Mouse (Mus musculus) intestine, postnatal 0 days (tissue): ENCODE measurements at regions not wholly inside any gene's neighbourhood (a gene's known extent, or its start where the extent isn't known, plus 50 kb on each side); places are given as distances from the start of the nearest gene placed in this dataset.

ENCODE experiments used
- ATAC-seq: fragments of 200-750 bp; cut with Nextera tagmentation; 2 replicates; pipeline ENCODE4 v1.8.0; 2017; ENCODE audit warnings: mild to moderate bottlenecking, moderate TSS enrichment, moderate library complexity
- H3K27ac ChIP-seq: fragments of 300-500 bp; sonication (generic); 2 replicates; pipeline ENCODE4 v1.5.1; 2014; ENCODE audit warnings: mild to moderate bottlenecking, low read depth, low read length, moderate library complexity
- H3K27me3 ChIP-seq: fragments of 300-500 bp; sonication (generic); replicated peaks from 2 replicates; pipeline ENCODE4 v1.6.1; 2014; ENCODE audit warnings: low read length, mixed read lengths; ENCODE audit not compliant: control insufficient read depth, insufficient read depth
- H3K36me3 ChIP-seq: fragments of 300-500 bp; sonication (generic); 2 replicates; pipeline ENCODE4 v1.6.1; 2014; ENCODE audit warnings: mild to moderate bottlenecking, moderate library complexity; ENCODE audit not compliant: control insufficient read depth, insufficient read depth
- H3K4me1 ChIP-seq: fragments of 300-500 bp; sonication (generic); replicated peaks from 2 replicates; pipeline ENCODE4 v1.6.1; 2014; ENCODE audit warnings: antibody characterized with exemption, low read length, mixed read lengths; ENCODE audit not compliant: control insufficient read depth, insufficient read depth
- H3K4me2 ChIP-seq: fragments of 300-500 bp; sonication (generic); replicated peaks from 2 replicates; pipeline ENCODE4 v1.6.1; 2014; ENCODE audit warnings: low read depth, mild to moderate bottlenecking, moderate library complexity
- H3K4me3 ChIP-seq: fragments of 300-500 bp; sonication (generic); 2 replicates; pipeline ENCODE4 v1.5.1; 2014; ENCODE audit warnings: low read depth, low read length
- H3K9ac ChIP-seq: fragments of 300-500 bp; sonication (generic); 2 replicates; pipeline ENCODE4 v1.6.1; 2014; ENCODE audit warnings: mild to moderate bottlenecking, low read depth, low read length
- H3K9me3 ChIP-seq: fragments of 300-500 bp; sonication (generic); 2 replicates; pipeline ENCODE4 v1.6.1; 2016; ENCODE audit warnings: mixed run types; ENCODE audit not compliant: control insufficient read depth
- CTCF ChIP-seq: sonication (generic); IDR thresholded peaks from 2 replicates; pipeline ENCODE4 v1.5.1; 2016; ENCODE audit warnings: low read depth, mild to moderate bottlenecking, control low read depth, antibody characterized with exemption, moderate library complexity
- WGBS: fragments of 180-500 bp; shearing (Covaris S2); extraction: QIAGEN DNeasy Blood & Tissue Kit; methylation state at CpG from one replicate; pipeline ENCODE4 v1.1.7; 2014; 5-methylcytosine and 5-hydroxymethylcytosine counted together

DNA sequence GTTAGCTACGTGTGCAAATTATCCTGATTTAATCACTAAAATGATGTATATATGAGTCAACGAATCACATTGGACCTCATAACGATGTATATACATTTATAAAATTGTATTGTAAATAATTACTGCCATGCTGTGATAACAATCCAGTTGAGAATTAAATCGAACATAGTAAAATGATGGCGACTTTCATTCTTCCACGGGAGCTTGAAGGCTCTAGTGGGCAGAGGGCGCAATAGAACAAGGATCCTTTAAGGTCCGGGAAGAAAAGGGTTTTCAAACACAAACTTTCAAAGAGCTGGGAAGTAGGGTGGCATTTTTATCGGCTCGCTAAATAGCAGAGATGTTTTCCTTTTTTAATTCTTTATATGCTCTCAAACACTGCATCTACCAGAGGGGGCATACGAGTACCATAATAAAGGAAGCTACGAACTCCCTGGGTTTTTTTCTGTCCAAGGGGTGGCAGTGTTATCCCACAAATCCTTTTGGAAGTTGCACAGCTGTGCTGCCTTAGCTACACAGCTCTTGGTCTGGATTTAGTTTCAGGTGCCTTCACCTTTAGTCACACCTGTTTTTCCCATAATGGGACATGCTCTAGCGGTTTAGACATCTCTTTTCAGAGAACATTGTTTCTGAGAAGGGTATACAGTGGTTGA, 64.9 kb upstream of the Mroh9 start:
- ATAC-seq, result peak; percentile 66
- Histone ChIP-seq H3K27ac (no peak overlapping the region), H3K9me3 (no peaks in the 10 kb centered on the region)

GRCm38 (mm10) chr1:163146641-163147040, 61.2 kb upstream of the Mroh9 start:
- no peak overlapping the region for H3K4me2 ChIP-seq
- 62% methylated on average over 1 of the region's 1 CpGs for WGBS
- no peaks in the 10 kb centered on the region for H3K36me3 ChIP-seq
- no peak overlapping the region for H3K4me3 ChIP-seq
- TF ChIP-seq CTCF, result no peak
- ATAC-seq, result no peak
- H3K9ac ChIP-seq, result no peak overlapping the region
- no peaks in the 10 kb centered on the region for H3K4me1 ChIP-seq
- H3K27me3 ChIP-seq, result no peaks in the 10 kb centered on the region
- H3K9me3 ChIP-seq, result no peaks in the 10 kb centered on the region
- no peak overlapping the region for H3K27ac ChIP-seq

More for the DNA sequence above, 64.9 kb upstream of the Mroh9 start:
- no peak overlapping the region for H3K4me3 ChIP-seq
- peak; percentile 85 for TF ChIP-seq CTCF
- H3K27me3 ChIP-seq, result no peaks in the 10 kb centered on the region
- no peaks in the 10 kb centered on the region for H3K36me3 ChIP-seq
- no peaks in the 10 kb centered on the region for H3K4me1 ChIP-seq
- no peak overlapping the region for H3K9ac ChIP-seq
- 30% methylated on average over 13 of the region's 13 CpGs for WGBS
- H3K4me2 ChIP-seq, result peak overlapping the region; percentile 37

DNA sequence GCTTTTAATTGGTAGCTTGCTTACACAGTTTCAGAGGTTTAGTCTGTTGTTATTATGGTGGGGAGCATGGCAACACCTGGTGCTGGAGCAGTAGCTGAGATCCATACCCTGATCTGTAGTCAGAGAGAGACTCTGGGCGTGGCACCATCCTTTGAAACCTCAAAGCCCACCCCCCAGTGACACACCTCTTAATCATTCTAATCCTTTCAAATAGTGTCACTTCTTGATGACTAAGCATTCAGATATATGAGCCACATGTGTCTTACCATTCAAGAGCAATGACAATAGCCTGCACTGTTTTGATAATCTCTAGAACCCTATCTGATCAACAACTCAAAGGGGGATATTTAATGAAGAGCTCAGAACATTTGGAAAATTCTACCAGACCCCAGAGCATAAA, 57.6 kb upstream of the Mroh9 start:
- no peak overlapping the region for H3K9ac ChIP-seq
- no peaks in the 10 kb centered on the region for H3K27me3 ChIP-seq
- WGBS, result 89% methylated on average over 1 of the region's 1 CpGs
- TF ChIP-seq CTCF, result no peak
- no peak overlapping the region for H3K4me2 ChIP-seq
- H3K36me3 ChIP-seq, result no peaks in the 10 kb centered on the region
- no peak for ATAC-seq
- no peaks in the 10 kb centered on the region for H3K4me1 ChIP-seq
- H3K27ac ChIP-seq, result no peak overlapping the region
- no peak overlapping the region for H3K4me3 ChIP-seq
- no peaks in the 10 kb centered on the region for H3K9me3 ChIP-seq

DNA sequence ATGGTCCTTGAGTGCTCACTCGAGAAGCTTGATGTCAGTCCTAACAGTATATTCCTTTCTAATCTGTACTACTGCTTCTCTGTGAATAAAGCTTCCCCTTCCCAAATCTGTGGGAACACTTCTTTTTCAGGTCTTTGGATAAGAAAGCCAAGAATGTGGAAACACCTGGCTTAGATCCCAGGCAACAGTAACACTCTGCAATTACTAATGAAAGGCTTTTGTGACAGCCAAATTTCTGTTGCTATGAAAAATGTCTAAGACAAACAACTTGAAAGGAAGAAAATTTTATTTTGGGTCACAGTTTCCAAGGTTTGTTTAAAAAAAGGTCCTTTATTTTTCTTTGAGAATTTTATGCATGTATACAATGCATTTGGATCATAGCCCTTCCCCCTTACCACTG, 56.0 kb upstream of the Mroh9 start:
- H3K4me1 ChIP-seq, result no peaks in the 10 kb centered on the region
- no peak overlapping the region for H3K9ac ChIP-seq
- 83% methylated on average over 1 of the region's 1 CpGs for WGBS
- H3K9me3 ChIP-seq, result no peaks in the 10 kb centered on the region
- no peaks in the 10 kb centered on the region for H3K36me3 ChIP-seq
- ATAC-seq, result no peak
- H3K4me3 ChIP-seq, result no peak overlapping the region
- no peaks in the 10 kb centered on the region for H3K27me3 ChIP-seq
- TF ChIP-seq CTCF, result no peak
- no peak overlapping the region for H3K4me2 ChIP-seq
- H3K27ac ChIP-seq, result no peak overlapping the region

GRCm38 (mm10) chr1:163138179-163138578, 52.7 kb upstream of the Mroh9 start:
- H3K4me1 ChIP-seq, result no peaks in the 10 kb centered on the region
- WGBS, result 20% methylated on average over 1 of the region's 1 CpGs
- H3K27ac ChIP-seq, result no peak overlapping the region
- H3K9ac ChIP-seq, result no peak overlapping the region
- H3K4me3 ChIP-seq, result no peak overlapping the region
- no peaks in the 10 kb centered on the region for H3K36me3 ChIP-seq
- no peak for ATAC-seq
- TF ChIP-seq CTCF, result no peak
- H3K9me3 ChIP-seq, result no peaks in the 10 kb centered on the region
- H3K4me2 ChIP-seq, result no peak overlapping the region
- no peaks in the 10 kb centered on the region for H3K27me3 ChIP-seq
